Comparison of ENCODE assay signal across 14 mouse cellular contexts in the genomic region with DNA sequence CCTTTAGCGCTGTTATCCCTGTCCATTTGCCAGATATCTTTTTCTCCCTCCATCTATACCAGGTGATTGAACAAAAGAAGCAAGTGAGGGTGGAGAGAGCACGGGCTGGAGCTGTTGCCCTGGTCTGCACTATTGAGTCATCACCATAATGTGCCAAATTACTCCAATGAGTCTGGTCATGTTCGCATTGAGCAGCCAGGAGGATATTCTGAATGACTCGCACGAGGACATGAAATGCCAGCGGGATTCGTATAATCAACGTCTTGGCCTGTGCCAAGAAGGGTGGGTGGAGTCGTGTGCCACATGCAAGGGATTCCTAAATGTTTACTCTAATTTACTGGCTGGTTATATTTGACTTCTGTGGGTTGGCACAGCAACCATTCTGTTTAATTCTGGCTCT.
DNase-seq lines count a peak whose midpoint lies in the region; ATAC-seq lines count a peak whose summit lies in the region.
"Had no signal": no experiment of that assay in that cellular context is flagged by ENCODE, and none has a peak within 500 bp of the region (broad histone marks: within the 10 kb centered on the region; RNA-seq: fewer than 3 reads in every experiment).

No protein-coding gene starts in this region.

- H3K4me3 ChIP-seq in limb, embryonic 15.5 days = no peak overlapping the region
- H3K4me3 ChIP-seq in limb, embryonic 10.5 days = no peak overlapping the region
- H3K4me3 ChIP-seq: heart, embryonic 13.5 days; hindbrain, embryonic 10.5 days; stomach, embryonic 15.5 days had no signal

- H3K9ac ChIP-seq in limb, embryonic 15.5 days = no peak overlapping the region
- H3K9ac ChIP-seq: heart, embryonic 13.5 days; stomach, embryonic 15.5 days had no signal

- H3K9me3 ChIP-seq in limb, embryonic 15.5 days = no peaks in the 10 kb centered on the region
- no peaks in the 10 kb centered on the region for H3K9me3 ChIP-seq in limb, embryonic 10.5 days (replicated peaks)
- H3K9me3 ChIP-seq: heart, embryonic 13.5 days; hindbrain, embryonic 10.5 days; stomach, embryonic 15.5 days had no signal

- H3K4me2 ChIP-seq in limb, embryonic 15.5 days = no peak overlapping the region
- H3K4me2 ChIP-seq: heart, embryonic 13.5 days; stomach, embryonic 15.5 days had no signal

- peaks cover 5% of the 10 kb centered on the region; the same call in 1 of the 2 replicates for H3K4me1 ChIP-seq in limb, embryonic 15.5 days
- H3K4me1 ChIP-seq in limb, embryonic 10.5 days = peaks cover 11% of the 10 kb centered on the region
- H3K4me1 ChIP-seq: heart, embryonic 13.5 days; hindbrain, embryonic 10.5 days had no signal

- no peaks in the 10 kb centered on the region for H3K36me3 ChIP-seq in limb, embryonic 15.5 days
- H3K36me3 ChIP-seq in limb, embryonic 10.5 days = no peaks in the 10 kb centered on the region
- H3K36me3 ChIP-seq: G1E; heart, embryonic 13.5 days; hindbrain, embryonic 10.5 days; stomach, embryonic 15.5 days had no signal

- ATAC-seq in limb, embryonic 15.5 days (ENCODE audit: insufficient number of reproducible peaks, low FRiP score, low TSS enrichment, low read depth) = 0 out of 2 replicates have a peak, but pooled peaks have one; percentile 30
- ATAC-seq: activated CD4-positive, CD25-positive, alpha-beta regulatory T cell, adult 4 months had no signal

- 54% methylated on average over 9 of the region's 9 CpGs for WGBS in limb, embryonic 15.5 days
- 96% methylated on average over 9 of the region's 9 CpGs for WGBS in limb, embryonic 10.5 days

- H3K27ac ChIP-seq in limb, embryonic 15.5 days = no peak overlapping the region
- no peak overlapping the region; the same call in 1 of the 2 replicates for H3K27ac ChIP-seq in limb, embryonic 10.5 days
- H3K27ac ChIP-seq: heart, embryonic 13.5 days; hindbrain, embryonic 10.5 days; stomach, embryonic 15.5 days had no signal

- H3K27me3 ChIP-seq in limb, embryonic 15.5 days = no peaks in the 10 kb centered on the region; the same call in 1 of the 2 replicates
- no peaks in the 10 kb centered on the region for H3K27me3 ChIP-seq in limb, embryonic 10.5 days (ENCODE audit: low read depth, poor library complexity, severe bottlenecking)
- H3K27me3 ChIP-seq: heart, embryonic 13.5 days; stomach, embryonic 15.5 days had no signal

- peak; percentile 2 to 4 for DNase-seq in cerebellum, postnatal 14 days
- no peak for DNase-seq in cerebellum, adult 11-12 months
- DNase-seq in limb, embryonic 10.5 days (ENCODE audit: low spot score) = no peak
- DNase-seq in Muller cell, postnatal 12 days (ENCODE audit: inconsistent ontology term) = peak; percentile 92
- peak; percentile 50 for DNase-seq in gonadal fat pad, adult 2 months (ENCODE audit: low read depth)
- DNase-seq in thymus, adult 18-20 months = no peak
- DNase-seq: kidney, adult 11 months; kidney, postnatal 36 days had no signal

Comparison
In these comparisons a context has a peak if more than half of its experiments do, and no peak if none do; other contexts are left out.
1. DNase-seq: peak in cerebellum, postnatal 14 days (2 of 2), Muller cell, postnatal 12 days (single experiment) and gonadal fat pad, adult 2 months (single experiment); none in cerebellum, adult 11-12 months (single experiment), limb, embryonic 10.5 days (single experiment) and thymus, adult 18-20 months (0 of 2).